Mouse (Mus musculus) layer of hippocampus, adult 8-10 months (tissue): ENCODE results near the gene Aak1. TPM values are rescaled to one million over a fixed set of nuclear protein-coding genes. Genes with fewer than 3 reads are reported as not detected.
"Not testable (repeated sequence)": the region's sequence is repeated elsewhere in the genome, so short reads cannot be mapped to it uniquely, and the experiment has no call there.

Source experiments
- DNase-seq, 2 experiments: peaks; one replicate each; pipeline ENCODE4 v3.0.0; 2022; ENCODE audit warnings: low spot score in 2 of 2
- total RNA-seq, 4 experiments: library from RNA; stranded (reverse); gene quantifications; 2 replicates each; pipeline ENCODE4 v1.2.4; 2022

Aak1 gene
- total RNA-seq, 4 experiments from 2014 or later, result 392 to 484 (median 448) TPM

GRCm38 (mm10) chr6:86839089-86839488 is 10.2 kb upstream of the Aak1 start:
- no peak for DNase-seq

GRCm38 (mm10) chr6:86841949-86842348 is 7.4 kb upstream of the Aak1 start:
- DNase-seq, result no peak

GRCm38 (mm10) chr6:86843636-86844035 is 5.7 kb upstream of the Aak1 start:
- no peak for DNase-seq

GRCm38 (mm10) chr6:86846467-86846866 is 2.9 kb upstream of the Aak1 start:
- no peak for DNase-seq

- no peak for DNase-seq
Measured at GRCm38 (mm10) chr6:86847816-86848215, 1.5 kb upstream of the Aak1 start.

- DNase-seq, result no peak
Measured at GRCm38 (mm10) chr6:86848580-86848914, 770 bp upstream of the Aak1 start.

GRCm38 (mm10) chr6:86849692-86850445 is 552 bp downstream of the Aak1 start:
- DNase-seq, result peak in 1 of 2 experiments; percentile 48

- DNase-seq, result no peak
Measured at GRCm38 (mm10) chr6:86850588-86850987, 1.3 kb downstream of the Aak1 start.

- DNase-seq, result no peak
Measured at GRCm38 (mm10) chr6:86851561-86851960, 2.2 kb downstream of the Aak1 start.

GRCm38 (mm10) chr6:86853928-86854327 is 4.6 kb downstream of the Aak1 start:
- no peak for DNase-seq

- no peak for DNase-seq
Measured at GRCm38 (mm10) chr6:86854941-86855340, 5.6 kb downstream of the Aak1 start.

GRCm38 (mm10) chr6:86858606-86859005 is 9.3 kb downstream of the Aak1 start:
- DNase-seq, result no peak

GRCm38 (mm10) chr6:86860732-86861463 is 11.6 kb downstream of the Aak1 start:
- no peak for DNase-seq

GRCm38 (mm10) chr6:86864358-86864757 is 15.0 kb downstream of the Aak1 start:
- no peak for DNase-seq

GRCm38 (mm10) chr6:86870335-86870734 is 21.0 kb downstream of the Aak1 start:
- DNase-seq, result no peak

GRCm38 (mm10) chr6:86871783-86872182 is 22.5 kb downstream of the Aak1 start:
- DNase-seq, result no peak

- no peak for DNase-seq
Measured at GRCm38 (mm10) chr6:86874711-86875375, 25.5 kb downstream of the Aak1 start.

- no peak for DNase-seq
Measured at GRCm38 (mm10) chr6:86876451-86876850, 27.1 kb downstream of the Aak1 start.

GRCm38 (mm10) chr6:86878656-86879055 is 29.3 kb downstream of the Aak1 start:
- not testable (repeated sequence) for DNase-seq

- DNase-seq, result peak; percentile 72 to 74
Measured at GRCm38 (mm10) chr6:86879314-86879713, 30.0 kb downstream of the Aak1 start.

GRCm38 (mm10) chr6:86884230-86884629 is 34.9 kb downstream of the Aak1 start:
- no peak for DNase-seq

GRCm38 (mm10) chr6:86884746-86885145 is 35.4 kb downstream of the Aak1 start:
- DNase-seq, result no peak
